Mouse (Mus musculus): Measurements from ENCODE around the gene Ms4a15. TPM values are rescaled to one million over a fixed set of nuclear protein-coding genes. Genes with fewer than 3 reads are reported as not detected.

Ms4a15 gene
- total and polyA plus RNA-seq, 3 experiments = 0.37 TPM; not detected in 2

DNA sequence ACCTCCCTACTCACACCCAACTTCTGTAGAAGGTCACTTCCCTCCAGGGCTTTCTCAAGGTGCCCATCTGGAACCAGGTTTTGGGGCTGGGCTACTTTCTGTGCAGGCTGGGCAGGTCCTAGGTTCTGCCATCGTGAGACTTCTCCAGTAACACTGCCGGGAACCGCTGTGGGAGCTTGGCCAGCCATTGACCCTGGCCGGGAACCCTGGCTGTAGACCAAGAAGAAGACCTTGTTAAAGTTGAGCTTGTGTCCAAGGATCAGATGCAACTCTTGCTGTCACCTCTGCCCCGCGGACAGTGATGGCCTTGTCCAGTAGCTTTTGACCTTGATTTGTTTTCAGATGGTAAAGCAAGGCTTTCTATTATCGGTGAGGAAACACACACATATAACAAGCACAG, 24.5 kb downstream of the Ms4a15 start:
- DNase-seq (ENCODE audit: extremely low read depth) = no peak
- Histone ChIP-seq H3K9ac (ENCODE audit: insufficient read depth, low read depth) (no peak overlapping the region), H3K4me1 (ENCODE audit: control insufficient read depth in 1 of 2, insufficient read depth in 2 of 2) (no peaks in the 10 kb centered on the region), H3K4me3 (replicated peaks in 1 of 3; ENCODE audit: low read depth in 2 of 3, low read length in 2 of 3, poor library complexity in 1 of 3) (no peak overlapping the region), H3K27me3 (replicated peaks) (peaks cover 76% of the 10 kb centered on the region), H3K79me2 (replicated peaks; ENCODE audit: control insufficient read depth, extremely low read depth, insufficient read depth, poor library complexity, severe bottlenecking) (no peaks in the 10 kb centered on the region), H3K9me3 (replicated peaks; ENCODE audit: low read length) (peaks cover 9% of the 10 kb centered on the region), H3K36me3 (replicated peaks in 1 of 2; ENCODE audit: control insufficient read depth in 1 of 2, insufficient read depth in 1 of 2, low read length in 1 of 2) (no peaks in the 10 kb centered on the region), H3K27ac (ENCODE audit: insufficient read depth, low read depth) (no peak overlapping the region), H3K4me2 (ENCODE audit: insufficient read depth, low read depth, poor library complexity, severe bottlenecking) (no peak overlapping the region)
- no peak for TF ChIP-seq IRF4 (IDR thresholded peaks at IDR 0.05; ENCODE audit: low read depth, low read length)
- no peak for TF ChIP-seq CHD1 (IDR thresholded peaks at IDR 0.05; ENCODE audit: low read depth, low read length)
- TF ChIP-seq BHLHE40 (IDR thresholded peaks at IDR 0.05; ENCODE audit: low read depth, low read length) = no peak
- TF ChIP-seq ELF1 (IDR thresholded peaks at IDR 0.05; ENCODE audit: low read depth, low read length) = no peak
- TF ChIP-seq MEF2A (IDR thresholded peaks at IDR 0.05; ENCODE audit: borderline replicate concordance, low read depth, low read length) = no peak
- TF ChIP-seq JUND (conservative IDR thresholded peaks at IDR 0.05; ENCODE audit: low read depth, low read length) = no peak
- TF ChIP-seq RCOR1 (conservative IDR thresholded peaks at IDR 0.05; ENCODE audit: low read depth, low read length) = no peak
- TF ChIP-seq ZNF384 (IDR thresholded peaks at IDR 0.05; ENCODE audit: low read depth, low read length) = no peak
- TF ChIP-seq ZMIZ1 (IDR thresholded peaks at IDR 0.05; ENCODE audit: low read depth, low read length) = no peak
- TF ChIP-seq GABPA (IDR thresholded peaks at IDR 0.05; ENCODE audit: insufficient replicate concordance, low read depth, low read length) = no peak
- TF ChIP-seq MAX (IDR thresholded peaks at IDR 0.05; ENCODE audit: low read length) = no peak
- no peak for TF ChIP-seq ETS1 (conservative IDR thresholded peaks at IDR 0.05; ENCODE audit: low read depth, low read length)
- in situ Hi-C loops (cut with MboI; ENCODE audit: low pct_ligation_motif_present, low pct_unique_long_range_greater_than_20kb, low sequenced_read_pairs) = loop anchor here (10.0 kb wide), 1 partner anchor 294 kb away; the partner anchor contains the start of gene Pga5
- dilution Hi-C loops (cut with MboI; ENCODE audit: extremely low pct_ligation_motif_present, extremely low pct_unique_long_range_greater_than_20kb, low sequenced_read_pairs) = no loop called here

DNA sequence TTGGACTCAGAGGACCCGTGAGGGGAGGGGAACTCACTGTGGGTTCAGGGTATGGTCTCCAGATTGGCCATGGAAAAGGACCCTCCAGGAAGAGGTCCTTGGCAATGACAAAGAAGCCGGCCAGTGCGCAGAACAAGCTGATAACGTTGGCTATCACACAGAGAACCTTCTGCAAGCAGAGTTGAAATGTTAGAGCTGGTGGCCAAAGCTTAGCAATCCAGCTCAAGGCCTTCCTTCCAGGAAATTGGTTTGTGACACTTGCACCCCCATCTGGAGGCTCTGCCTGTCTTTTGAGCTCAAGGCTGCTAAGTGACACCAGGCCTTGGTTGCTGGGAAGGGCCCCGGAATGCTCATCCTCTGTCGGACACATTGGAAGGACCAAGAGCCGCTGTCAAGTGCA, 27.3 kb downstream of the Ms4a15 start:
- Histone ChIP-seq H3K4me3 (replicated peaks in 1 of 3; ENCODE audit: low read depth in 2 of 3, low read length in 2 of 3, poor library complexity in 1 of 3) (no peak overlapping the region), H3K9ac (ENCODE audit: insufficient read depth, low read depth) (no peak overlapping the region), H3K27me3 (replicated peaks) (peaks cover 91% of the 10 kb centered on the region), H3K9me3 (replicated peaks; ENCODE audit: low read length) (no peaks in the 10 kb centered on the region), H3K4me1 (ENCODE audit: control insufficient read depth in 1 of 2, insufficient read depth in 2 of 2) (no peaks in the 10 kb centered on the region), H3K36me3 (replicated peaks in 1 of 2; ENCODE audit: control insufficient read depth in 1 of 2, insufficient read depth in 1 of 2, low read length in 1 of 2) (no peaks in the 10 kb centered on the region), H3K4me2 (ENCODE audit: insufficient read depth, low read depth, poor library complexity, severe bottlenecking) (no peak overlapping the region), H3K79me2 (replicated peaks; ENCODE audit: control insufficient read depth, extremely low read depth, insufficient read depth, poor library complexity, severe bottlenecking) (no peaks in the 10 kb centered on the region), H3K27ac (ENCODE audit: insufficient read depth, low read depth) (no peak overlapping the region)
- no peak for TF ChIP-seq BHLHE40 (IDR thresholded peaks at IDR 0.05; ENCODE audit: low read depth, low read length)
- no peak for TF ChIP-seq NRF1 (IDR thresholded peaks at IDR 0.05; ENCODE audit: low read depth, low read length)
- no peak for TF ChIP-seq USF2 (conservative IDR thresholded peaks at IDR 0.05; ENCODE audit: low read depth, low read length)
- no peak for TF ChIP-seq MEF2A (IDR thresholded peaks at IDR 0.05; ENCODE audit: borderline replicate concordance, low read depth, low read length)
- TF ChIP-seq CTCF (conservative IDR thresholded peaks at IDR 0.05 in 1 of 2, IDR thresholded peaks at IDR 0.05 in 1 of 2; ENCODE audit: low read depth in 2 of 2, low read length in 2 of 2) = no peak
- no peak for TF ChIP-seq NELFE (IDR thresholded peaks at IDR 0.05; ENCODE audit: low read depth, low read length)
- no peak for TF ChIP-seq IRF4 (IDR thresholded peaks at IDR 0.05; ENCODE audit: low read depth, low read length)
- TF ChIP-seq HCFC1 (IDR thresholded peaks at IDR 0.05; ENCODE audit: low read depth, low read length) = no peak
- TF ChIP-seq ELF1 (IDR thresholded peaks at IDR 0.05; ENCODE audit: low read depth, low read length) = no peak
- TF ChIP-seq ZNF384 (IDR thresholded peaks at IDR 0.05; ENCODE audit: low read depth, low read length) = no peak
- TF ChIP-seq POLR2A (IDR thresholded peaks at IDR 0.05; ENCODE audit: low read depth, low read length) = no peak
- TF ChIP-seq ZC3H11A (IDR thresholded peaks at IDR 0.05; ENCODE audit: low read depth, low read length) = no peak
- no peak for TF ChIP-seq ZMIZ1 (IDR thresholded peaks at IDR 0.05; ENCODE audit: low read depth, low read length)
- TF ChIP-seq USF1 (IDR thresholded peaks at IDR 0.05; ENCODE audit: low read depth, low read length) = no peak
- dilution Hi-C loops (cut with MboI; ENCODE audit: extremely low pct_ligation_motif_present, extremely low pct_unique_long_range_greater_than_20kb, low sequenced_read_pairs) (no loop called here), in situ Hi-C loops (cut with MboI; ENCODE audit: low pct_ligation_motif_present, low pct_unique_long_range_greater_than_20kb, low sequenced_read_pairs) (loop anchor here (10.0 kb wide), 1 partner anchor 291 kb away; the partner anchor contains the start of gene Pga5)
- DNase-seq (ENCODE audit: extremely low read depth) = no peak

All from CH12.LX (cell line).